Mouse (Mus musculus) c-Kit-positive CD71-negative TER-119-negative erythroid progenitor cells, embryonic 14.5 days (primary cell): ENCODE data around the gene Olfr1380.
A peak's percentile ranks its signal among the peaks of the same experiment; 100 is the strongest.
"Not testable (repeated sequence)": the region's sequence is repeated elsewhere in the genome, so short reads cannot be mapped to it uniquely, and the experiment has no call there.

Experiments used
- DNase-seq: peaks from one replicate; pipeline ENCODE4 v3.0.0-alpha.2; 2013; ENCODE audit warnings: low read depth

Olfr1380 gene

DNA sequence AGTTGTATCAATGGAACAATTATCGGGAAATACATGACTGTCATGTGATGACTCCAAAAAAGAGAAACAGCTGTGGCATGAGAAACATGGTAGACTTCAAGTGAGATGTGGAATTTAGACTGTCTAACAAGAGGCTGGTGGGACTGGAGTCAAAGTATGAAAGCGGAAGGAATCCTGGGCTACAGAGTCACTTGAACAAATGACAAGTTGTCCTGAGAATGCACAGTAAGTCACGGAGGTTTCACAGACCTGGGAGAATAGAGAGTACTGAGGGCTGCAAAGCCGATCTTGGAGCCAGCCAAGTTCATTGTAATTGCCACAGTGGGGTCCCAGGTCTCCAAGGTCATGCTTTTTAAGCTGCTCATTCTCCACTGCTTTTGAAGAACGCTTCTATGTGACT is at the start of gene Olfr1380:
Olfr1380 (plus strand) TSS at position 301 of the 400 bp plus-strand sequence.
- DNase-seq: not testable (repeated sequence)

DNA sequence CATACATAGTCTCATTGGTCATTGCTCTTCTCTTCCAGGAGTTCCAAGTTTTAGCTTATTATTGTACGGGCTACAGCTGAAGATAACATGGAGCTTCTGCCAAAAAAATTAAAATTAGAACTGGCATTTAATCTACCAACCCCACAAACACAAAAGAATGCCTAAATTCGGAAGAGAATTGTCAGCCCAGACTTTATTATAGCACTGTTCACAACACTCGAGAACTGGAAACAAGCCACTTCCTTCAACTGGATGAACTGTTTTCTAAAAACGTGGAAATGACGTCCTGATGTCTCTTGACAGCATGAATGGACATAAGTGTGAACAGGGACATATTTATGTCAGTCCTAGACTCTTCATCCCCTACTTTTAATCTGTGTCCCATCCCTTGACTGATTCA is 38.6 kb upstream of the Olfr1380 start:
- DNase-seq: no peak

DNA sequence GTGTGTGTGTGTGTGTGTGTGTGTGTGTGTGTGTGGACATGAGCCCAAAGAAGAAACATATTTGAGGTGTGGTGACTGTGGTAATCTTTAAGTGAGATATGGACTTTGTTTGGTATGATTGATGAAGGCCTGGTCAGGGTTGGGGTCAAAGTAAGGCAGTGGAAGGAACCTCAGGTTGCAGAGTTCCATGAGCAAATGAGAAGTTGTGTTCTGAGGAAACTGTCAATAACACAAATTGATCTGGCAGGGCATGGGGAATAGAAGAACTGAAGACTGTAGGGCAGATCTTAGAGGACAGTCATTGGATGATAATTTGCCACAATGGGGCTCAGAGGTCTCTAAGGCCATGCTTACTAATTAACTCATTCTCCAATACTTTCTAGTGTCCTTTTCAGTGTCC is 37.3 kb upstream of the Olfr1380 start, which contains the start of gene Olfr1383:
Olfr1383 (plus strand) TSS at position 301 of the 400 bp plus-strand sequence.
- no peak for DNase-seq

DNA sequence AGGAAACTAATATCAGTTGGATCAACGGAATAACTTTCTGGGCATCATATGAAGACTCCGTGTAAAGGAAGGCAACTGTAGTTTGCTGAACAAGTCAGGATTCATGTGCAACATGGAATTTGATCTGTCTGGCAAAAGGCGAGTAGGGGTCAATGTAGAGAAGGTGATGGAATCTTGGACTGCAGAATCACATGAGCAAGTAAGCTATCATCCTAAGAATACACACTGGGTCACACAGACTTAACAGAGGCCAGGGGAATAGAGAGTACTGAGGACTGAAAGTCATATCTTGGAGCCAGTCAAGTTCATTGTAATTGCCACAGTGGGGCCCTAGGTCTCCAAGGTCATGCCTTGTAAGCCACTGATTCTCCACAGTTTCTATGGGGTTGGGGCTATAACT is 28.7 kb upstream of the Olfr1380 start, which contains the start of gene Olfr1382:
Olfr1382 (plus strand) TSS at position 301 of the 400 bp plus-strand sequence.
- DNase-seq: no peak

DNA sequence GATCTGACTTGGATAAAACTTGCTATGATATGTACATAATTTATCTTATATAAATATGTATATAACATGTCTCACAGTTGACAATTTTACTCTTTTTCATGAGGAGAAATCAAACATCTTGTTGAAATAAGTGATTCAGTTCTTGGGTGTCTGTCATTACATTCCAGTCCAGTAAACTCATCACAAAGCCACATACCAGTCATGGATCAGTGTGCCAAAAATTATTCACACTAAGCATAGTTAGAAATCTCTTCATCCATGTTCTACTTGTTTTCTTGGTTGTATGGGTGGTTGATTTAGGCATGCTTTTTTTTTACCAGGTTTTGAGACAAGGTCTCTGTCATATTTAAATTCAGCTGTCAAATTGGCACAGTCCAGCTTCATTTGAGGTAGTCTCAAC is 23.9 kb upstream of the Olfr1380 start:
- no peak for DNase-seq

DNA sequence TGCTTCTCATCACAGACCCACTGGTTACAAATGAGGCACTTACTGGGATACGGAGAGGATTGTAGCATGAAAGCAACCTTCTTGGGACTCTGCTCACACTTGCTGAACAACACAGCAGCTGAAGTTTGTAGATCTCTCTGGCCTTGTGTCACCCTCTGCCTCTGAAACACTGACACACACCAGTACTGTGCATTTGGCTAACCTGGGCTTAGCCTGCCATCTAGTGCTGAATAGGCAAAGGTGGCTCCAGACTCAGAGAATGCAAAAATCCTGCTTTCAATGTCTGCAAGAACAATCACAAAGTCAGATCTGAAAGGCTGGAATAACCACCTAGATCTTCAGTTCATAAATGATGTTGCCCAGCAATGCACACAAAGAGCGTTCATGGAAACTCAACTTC is 20.0 kb upstream of the Olfr1380 start:
- not testable (repeated sequence) for DNase-seq

DNA sequence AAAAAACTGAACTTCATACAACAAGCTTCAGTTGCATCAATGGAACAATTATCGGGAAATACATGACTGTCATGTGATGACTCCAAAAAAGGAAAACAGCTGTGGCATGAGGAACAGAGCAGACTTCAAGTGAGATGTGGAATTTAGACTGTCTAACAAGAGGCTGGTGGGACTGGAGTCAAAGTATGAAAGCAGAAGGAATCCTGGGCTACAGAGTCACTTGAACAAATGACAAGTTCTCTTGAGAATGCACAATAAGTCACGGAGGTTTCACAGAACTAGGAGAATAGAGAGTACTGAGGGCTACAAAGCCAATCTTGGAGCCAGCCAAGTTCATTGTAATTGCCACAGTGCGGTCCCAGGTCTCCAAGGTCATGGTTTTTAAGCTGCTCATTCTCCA is 13.5 kb upstream of the Olfr1380 start, which contains the start of gene Olfr1381:
Olfr1381 (plus strand) TSS at position 301 of the 400 bp plus-strand sequence.
- not testable (repeated sequence) for DNase-seq

DNA sequence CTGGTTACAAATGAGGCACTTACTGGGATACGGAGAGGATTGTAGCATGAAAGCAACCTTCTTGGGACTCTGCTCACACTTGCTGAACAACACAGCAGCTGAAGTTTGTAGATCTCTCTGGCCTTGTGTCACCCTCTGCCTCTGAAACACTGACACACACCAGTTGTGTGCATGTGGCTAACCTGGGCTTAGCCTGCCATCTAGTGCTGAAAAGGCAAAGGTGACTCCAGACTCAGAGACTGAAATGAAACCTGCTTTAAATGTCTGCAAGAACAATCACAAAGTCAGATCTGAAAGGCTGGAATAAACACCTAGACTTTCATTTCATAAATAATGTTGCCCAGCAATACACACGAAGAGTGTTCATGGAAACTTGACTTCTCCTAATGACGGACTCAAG is 2.6 kb upstream of the Olfr1380 start:
- DNase-seq: not testable (repeated sequence)

DNA sequence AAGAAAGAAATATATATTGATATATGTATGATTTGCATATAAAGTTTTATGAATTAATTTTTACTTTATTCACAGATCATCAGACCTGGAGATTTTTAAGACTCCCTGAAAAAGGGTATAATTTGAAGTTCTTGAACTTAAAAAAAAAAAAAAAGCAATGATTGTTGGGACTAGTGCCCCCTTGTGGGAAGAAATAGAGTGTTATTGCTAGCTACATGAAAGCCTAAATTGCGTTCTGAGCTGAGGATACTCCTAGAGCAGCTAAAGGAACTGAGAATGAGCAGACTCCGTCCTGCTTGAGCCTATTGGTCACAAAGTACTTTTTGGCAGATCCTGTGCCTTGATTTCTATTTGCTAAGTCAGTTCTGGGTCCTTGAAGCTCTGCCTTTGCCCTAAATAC is 18.4 kb downstream of the Olfr1380 start:
- peak; percentile 10 for DNase-seq

DNA sequence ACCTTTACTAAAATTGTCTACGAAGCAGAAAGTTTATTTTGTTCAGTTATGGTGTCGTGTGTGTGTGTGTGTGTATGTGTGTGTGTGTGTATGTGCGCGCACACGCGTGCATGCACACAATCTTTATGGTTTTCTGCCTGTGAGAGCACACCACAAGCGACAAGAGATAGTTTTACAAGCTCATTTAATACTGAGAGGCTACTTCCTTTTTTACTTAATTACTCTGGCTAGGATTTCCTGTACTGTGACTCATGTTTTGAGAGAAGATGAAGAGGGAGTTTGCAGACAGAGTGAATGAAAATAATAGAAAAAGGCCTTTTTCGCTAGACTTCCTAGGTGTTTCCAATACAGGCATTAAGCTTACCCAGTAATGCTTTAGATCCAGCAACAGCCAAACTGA is 23.8 kb downstream of the Olfr1380 start:
- not testable (repeated sequence) for DNase-seq

DNA sequence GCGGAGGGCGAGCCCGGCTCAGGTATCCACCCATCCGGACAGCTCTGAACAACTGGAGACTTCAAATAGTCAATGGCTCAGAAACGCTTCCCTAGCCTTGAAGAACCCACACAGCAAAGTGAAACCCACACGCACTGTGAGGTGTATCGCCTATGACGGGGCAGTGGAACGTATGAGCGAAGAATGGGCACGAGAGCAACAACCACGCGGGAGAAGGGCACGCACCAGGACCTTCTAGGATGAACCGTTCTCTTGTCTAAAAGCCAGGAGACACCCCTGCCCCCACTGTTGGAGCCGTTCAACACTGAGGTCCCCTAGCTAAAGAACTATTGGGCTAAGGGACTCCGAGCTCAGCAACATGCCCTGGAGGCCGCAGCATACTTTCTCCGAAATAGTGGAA is 33.5 kb downstream of the Olfr1380 start:
- DNase-seq: no peak

DNA sequence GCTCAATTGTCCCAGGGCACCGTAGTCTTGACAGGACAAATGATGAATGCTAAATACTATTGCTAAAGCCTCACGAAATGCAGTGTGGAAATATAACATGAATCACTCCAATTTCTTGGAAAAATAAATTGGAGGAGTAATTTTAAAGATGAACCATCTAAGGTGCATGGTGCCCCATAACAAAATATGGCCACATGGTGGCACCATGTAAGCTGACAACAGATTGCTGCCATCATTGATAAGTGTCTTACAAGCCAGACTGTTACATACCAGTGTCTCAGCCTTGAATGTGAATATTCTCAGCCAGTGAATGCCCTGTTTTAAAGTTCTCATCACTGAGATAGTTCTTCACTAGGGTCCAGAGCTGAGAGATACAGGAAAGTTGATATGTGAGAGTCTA is 40.5 kb downstream of the Olfr1380 start:
- not testable (repeated sequence) for DNase-seq

DNA sequence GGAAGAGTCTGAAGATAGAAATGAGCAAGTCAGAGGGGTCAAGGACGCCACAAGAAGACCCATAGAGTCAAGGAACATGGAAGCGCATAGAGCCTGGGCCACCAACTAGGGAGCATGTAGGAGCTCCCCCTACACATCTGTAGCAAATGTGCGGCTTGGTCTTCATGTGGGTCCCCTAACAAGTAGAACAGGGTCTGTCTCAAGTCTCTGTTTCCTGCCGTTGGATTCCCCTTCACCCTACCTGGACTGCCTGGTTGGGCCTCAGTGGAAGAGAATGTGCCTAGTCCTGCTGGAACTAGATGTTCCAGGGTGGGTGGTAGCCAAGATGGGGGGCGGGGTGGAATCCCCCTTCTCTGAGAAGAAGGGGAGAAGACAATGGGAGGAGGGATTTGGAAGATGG is 51.6 kb downstream of the Olfr1380 start:
- DNase-seq: not testable (repeated sequence)

DNA sequence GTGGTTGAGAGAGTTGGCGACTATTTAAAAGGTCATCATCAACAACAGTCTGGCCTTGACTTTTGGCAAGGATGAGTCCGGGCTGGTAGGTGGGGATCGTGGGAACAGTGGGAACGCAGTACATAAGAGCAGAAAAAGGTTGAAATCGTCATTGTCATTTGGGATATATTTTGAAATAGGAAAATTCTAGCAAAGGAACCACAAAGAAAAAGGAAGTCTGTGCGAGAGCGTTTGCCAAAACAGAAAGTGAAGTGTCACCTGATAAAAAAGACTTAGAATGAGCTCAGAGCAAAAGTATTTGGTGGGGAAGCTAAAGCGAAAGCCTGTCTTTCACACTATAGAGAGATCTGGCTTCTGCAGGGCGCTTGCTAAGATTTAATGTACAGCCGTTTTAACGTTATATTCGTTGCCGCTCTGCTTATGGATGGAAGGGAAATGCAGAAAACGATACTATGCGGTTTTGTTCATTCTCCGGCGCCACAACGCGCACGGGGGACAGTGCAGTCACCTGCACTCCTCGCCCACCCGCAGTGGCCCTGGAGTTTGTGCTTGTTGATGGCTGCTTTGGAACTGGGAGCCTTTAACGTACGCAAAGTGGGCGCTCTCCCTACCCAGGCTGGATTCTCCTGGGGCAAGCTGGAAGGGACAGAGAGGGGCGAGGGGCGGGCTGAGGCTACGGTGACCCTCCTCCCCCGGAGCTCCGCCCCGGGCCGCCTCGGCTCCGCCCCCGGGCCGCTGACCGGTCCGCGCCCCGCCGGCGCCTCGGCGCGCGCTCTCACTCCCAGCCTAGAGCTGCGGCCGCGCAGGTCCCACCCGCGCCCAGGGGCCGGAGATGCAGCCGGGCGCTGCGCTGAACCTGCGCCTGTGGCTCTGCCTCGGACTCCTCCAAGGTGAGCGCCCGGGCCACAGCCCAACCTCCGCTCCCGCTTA is 52.5 kb downstream of the Olfr1380 start, which contains the start of gene Flt4:
Flt4 (plus strand) TSS at position 326 of the 930 bp plus-strand sequence.
- not testable (repeated sequence) for DNase-seq

DNA sequence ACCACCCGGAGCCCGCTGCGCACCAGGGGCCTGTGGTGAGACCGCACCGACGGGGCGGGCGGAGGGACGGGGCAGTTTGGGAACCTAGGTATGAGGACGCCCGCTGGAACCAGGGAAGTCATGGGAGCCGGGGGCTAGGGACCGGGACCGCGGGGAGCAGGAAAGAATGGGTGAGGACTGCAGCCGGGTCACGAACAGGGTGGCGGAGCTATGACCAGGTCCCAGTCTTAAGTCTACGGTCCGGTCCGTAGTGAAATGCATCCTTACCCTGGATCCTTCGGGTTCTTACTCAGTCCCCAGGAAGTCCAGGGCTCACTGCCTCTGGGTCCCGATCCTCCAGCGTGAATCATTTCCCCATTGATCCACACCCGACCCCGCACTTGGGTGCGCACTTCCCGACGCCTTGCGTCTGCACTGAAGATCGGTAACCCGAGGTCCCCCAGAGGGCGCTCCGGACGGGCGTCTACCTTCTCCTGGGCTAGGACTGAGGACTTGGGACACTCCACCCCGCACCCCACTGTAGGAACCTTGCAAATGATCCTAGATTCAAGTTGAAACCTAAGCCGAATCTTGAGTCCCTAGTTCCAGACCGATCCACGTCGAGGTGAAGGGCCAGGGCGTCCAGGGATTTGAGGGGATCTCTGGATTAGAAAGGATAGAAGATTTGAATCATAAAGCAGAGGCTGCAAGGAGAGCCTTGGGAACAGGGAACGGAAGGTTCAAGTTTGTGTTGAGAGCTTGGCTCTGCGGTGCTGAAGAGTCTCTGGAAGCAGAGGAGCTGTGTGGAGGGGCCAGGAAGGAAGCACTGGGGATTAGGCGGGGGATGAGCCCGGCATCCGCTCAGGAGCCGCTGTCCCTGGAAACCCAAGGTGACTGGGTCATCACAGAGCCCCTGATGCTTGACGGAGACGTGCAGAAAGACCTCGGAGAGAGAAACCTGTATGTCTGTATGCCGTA is 53.5 kb downstream of the Olfr1380 start:
- DNase-seq: not testable (repeated sequence)

DNA sequence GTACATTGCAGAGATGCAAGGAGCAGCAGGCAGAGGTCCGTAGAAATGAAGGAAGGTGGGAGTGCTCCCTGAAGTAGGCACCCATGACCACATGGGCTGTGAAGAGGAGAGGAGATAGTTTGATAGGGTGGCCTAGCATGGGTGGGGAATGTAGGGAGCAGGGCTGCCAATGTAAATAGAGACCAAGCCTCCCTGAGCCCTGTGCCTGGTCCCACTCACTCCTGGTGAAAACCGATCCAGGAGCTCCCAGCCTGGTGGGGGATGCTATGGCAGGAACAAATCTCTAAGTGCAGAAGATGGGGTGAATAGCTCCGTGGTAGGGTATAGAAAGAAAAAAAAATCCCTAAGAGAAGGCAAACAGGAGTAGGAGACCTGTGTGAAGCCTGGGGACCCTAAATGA is 54.7 kb downstream of the Olfr1380 start:
- not testable (repeated sequence) for DNase-seq

DNA sequence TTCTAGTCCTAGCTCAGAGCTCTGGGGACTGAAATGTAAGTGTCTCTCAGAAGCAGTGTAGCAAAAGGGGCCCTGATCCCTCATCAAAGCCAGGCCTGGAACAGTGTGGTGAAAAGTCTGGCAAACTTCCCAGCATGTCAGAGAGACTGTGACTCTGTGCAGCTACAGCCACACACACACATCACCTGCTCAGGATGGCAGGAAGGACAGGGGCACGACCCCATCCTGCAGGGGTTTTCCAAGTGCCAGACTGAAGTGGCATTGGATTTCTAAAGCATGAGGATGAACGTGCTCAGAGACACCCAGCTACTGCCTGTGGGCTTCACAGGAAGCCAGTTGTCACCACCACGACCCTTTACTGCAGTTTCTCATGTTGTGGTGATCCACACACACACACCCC is 55.5 kb downstream of the Olfr1380 start:
- no peak for DNase-seq

DNA sequence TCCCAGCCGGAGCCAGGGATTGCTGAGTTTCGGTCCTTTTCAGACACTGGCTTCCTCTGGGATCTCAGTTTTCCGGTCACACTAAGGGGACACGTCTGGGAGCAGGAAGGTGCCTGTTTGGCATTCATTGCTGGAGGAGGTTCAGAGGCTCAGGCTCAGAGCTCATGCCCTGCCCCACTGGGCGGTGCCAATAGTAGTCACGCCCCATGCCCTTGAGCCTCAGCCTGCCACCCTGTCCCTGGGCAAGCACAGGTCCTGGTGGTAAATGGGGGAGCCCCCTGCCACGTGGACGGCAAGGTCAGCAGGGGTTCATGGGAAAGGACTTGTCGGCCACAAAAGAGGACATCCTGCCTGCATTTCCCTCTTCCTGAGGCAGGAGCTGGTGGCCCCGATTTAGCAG is 56.7 kb downstream of the Olfr1380 start:
- no peak for DNase-seq
